Mouse (Mus musculus): ENCODE measurements around the gene Pak4.
A peak's percentile ranks its signal among the peaks of the same experiment; 100 is the strongest.
"Not testable (repeated sequence)": the region's sequence is repeated elsewhere in the genome, so short reads cannot be mapped to it uniquely, and the experiment has no call there.

The Pak4 gene

DNA sequence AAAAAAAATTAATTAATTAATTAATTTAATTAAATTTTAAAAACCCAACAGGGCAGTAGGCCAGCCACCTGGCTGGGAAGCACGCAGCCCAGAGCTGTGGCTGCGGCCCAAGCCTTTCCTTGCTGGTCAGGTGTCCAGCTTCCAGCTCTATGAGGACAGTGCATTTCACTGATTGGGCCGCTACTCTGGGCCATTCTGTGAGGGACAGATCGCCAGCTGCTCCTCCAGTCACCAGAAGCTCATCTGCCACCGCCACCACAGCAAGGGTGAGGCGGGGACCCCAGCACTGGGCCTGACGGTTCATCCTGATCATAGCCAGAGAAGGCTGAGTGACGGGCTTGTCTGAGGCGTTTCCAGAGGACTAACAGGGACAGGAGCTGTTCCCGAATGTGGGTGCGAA lies 36.0 kb downstream of the Pak4 start:
- DNase-seq (ENCODE audit: low spot score) = no peak

DNA sequence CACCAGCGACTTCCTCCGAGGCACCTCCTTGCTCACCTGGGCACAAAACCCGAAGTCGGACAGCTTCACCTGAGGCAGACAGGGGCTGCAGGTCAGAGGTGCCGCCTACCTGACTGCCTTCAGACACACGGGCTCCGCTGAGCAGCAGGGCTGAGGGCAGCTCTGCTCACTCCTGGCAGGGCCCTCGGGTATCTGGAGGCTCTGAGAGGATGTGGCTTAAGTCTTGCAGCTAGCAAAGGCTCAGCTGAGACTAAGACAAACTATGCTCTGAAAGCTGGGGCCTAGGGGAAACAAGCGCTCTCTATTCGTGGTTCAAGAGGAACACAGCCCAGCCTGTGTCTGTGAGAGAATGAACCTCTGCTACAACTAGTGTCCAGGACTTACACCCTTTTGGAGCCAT lies 37.1 kb downstream of the Pak4 start:
- no peak for DNase-seq (ENCODE audit: low spot score)

GRCm38 (mm10) chr7:28558486-28558885 lies 39.5 kb downstream of the Pak4 start:
- DNase-seq (ENCODE audit: low spot score) = no peak

DNA sequence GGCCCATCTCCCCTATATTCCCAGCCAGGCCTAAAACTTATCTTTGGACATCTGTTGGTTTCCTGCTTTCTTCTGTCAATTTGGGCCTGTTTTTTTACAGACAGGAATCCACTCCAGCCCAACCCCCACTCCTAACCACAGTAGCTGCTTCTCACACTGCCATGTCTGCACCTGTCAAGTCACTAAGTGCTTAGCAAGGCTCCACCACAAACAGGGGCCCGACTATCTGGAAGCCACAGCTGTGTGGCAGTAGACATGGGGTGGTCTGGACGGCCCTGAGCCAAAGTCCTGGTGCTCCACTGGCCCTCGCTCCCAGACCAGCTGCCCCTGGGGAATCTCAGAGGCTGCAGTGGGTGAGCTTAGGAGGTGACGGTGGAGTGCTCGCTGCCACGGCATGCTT lies 40.3 kb downstream of the Pak4 start:
- no peak for DNase-seq (ENCODE audit: low spot score)

- DNase-seq (ENCODE audit: low spot score) = no peak
Measured at GRCm38 (mm10) chr7:28557069-28557468, 40.9 kb downstream of the Pak4 start.

DNA sequence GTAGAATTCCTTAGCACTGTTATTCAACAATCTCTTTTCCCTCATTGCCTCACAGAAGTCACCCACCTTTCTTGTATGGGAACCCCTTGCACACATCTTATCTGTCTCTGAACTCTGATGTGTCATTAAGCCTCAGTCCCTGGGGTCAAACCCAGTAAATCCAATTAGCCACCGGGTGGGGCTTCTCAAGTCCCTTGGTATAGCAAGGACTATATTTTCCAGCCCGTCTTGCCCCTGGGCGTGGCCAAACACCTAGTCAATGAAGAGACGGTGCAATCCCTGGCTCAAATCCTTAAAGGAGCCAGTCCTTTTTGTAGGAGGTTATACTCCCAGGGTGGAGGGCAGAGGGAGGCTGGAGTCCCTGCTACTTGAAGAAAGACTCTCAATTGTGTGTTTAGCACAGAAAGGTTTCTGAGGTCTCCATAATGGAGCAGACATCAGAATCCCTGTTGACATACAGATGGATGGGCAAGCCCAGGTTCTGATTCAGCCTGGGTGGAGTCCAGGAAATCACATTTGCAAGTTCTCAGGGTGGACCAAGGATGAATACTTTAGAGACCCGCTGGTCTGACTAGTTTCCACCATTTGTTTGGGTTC lies 41.9 kb downstream of the Pak4 start:
- no peak for DNase-seq (ENCODE audit: low spot score)

- no peak for DNase-seq (ENCODE audit: low spot score)
Measured at GRCm38 (mm10) chr7:28553076-28553475, 44.9 kb downstream of the Pak4 start.

GRCm38 (mm10) chr7:28547628-28548027 lies 50.4 kb downstream of the Pak4 start:
- DNase-seq (ENCODE audit: low spot score) = no peak

DNA sequence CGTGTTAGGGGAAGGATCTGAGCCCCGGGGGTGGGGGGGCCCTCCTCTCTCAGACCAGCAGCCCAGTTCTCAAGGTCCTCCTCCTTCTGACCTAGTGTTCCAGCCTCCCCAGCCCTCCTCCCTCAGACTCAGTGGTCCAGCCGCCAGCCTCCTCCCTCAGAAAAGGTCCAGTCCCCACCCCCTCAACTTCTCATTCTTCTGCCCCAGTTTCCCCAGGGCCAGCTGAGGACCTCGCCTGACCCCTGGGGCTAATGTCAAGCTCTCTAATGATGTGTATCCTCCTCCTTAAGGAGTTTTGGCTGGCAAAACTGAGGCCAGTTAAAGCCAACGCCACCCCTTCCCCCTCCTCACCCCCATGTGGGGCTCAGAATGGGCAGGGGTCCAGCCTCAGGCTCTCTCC lies 50.8 kb downstream of the Pak4 start, which contains the start of gene Nccrp1:
TSS of gene Nccrp1 (minus strand) at position 101 of the 400 bp plus-strand sequence.
- no peak for DNase-seq (ENCODE audit: low spot score)

GRCm38 (mm10) chr7:28546649-28547048 lies 51.3 kb downstream of the Pak4 start:
- no peak for DNase-seq (ENCODE audit: low spot score)

- DNase-seq (ENCODE audit: low spot score) = no peak
Measured at GRCm38 (mm10) chr7:28545891-28546210, 52.1 kb downstream of the Pak4 start.

DNA sequence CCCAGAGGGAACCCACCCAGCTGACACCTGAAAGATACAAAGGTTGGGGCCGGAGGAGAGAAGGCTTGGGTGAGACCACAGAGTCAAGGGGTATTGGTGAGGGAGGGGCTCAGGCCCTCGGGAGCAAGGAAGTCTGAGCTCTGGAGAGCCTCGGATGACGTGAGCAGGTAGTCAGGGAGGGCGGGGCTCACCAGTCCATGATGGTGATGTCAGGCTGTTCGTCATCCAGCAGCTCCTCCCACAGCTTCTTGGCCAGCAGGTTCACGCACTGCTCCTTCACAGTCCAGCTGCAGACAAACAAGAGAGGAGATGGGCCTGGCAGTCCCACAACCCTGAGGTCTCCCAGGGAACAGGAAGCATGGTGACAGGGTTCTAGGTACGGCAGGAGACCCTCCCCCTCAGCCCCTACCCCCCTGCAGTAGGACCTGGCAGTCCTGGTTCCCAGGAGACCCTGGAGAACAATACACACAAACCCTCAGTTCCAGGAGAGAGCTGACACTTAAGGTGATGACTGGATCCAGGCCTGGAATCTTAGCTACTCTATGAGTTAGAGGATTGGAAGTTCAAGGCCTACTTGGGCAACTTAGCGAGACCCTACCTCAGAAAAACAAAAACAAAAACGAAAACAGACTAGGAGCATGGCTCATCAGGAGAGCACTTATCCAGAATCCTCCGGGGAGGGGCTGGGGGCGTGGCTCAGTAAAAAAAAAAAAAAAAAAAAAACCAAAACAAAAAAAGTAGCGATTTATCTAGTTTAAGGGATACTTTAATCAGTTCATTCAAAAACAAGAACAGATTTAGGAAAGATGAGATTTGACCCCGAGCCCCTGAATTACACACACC lies 52.7 kb downstream of the Pak4 start:
- DNase-seq (ENCODE audit: low spot score) = no peak

DNA sequence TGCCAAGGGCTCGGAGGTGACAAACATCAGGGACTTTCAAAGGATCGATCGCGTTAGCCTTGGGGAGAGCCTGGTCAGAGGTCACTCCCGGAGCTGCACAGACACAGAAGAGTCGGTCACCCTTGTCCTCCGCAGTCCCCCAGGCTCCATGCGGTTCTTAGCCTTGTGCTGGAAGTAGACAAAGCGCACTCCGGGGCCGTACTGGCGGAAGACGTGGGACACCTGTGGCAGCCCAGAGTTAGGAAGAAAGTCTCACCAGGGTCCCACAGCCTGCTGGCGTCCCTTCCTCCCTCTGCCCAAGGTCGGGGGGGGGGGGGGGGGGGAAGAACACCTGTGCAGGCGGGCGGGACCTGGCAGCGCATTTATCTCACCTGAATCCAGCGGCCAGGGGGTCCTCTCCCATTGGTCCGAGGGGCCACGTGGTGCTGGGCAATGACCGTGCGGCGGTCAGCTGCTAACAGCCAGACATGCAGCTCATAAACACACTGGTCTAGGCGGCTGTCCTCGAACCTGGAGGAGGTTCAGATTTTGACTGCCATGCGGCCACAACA lies 53.9 kb downstream of the Pak4 start:
- DNase-seq (ENCODE audit: low spot score) = no peak

- no peak for DNase-seq (ENCODE audit: low spot score)
Measured at GRCm38 (mm10) chr7:28540526-28540925, 57.5 kb downstream of the Pak4 start, which contains the start of gene Sycn. Gene Sycn, plus strand, starts transcription at chr7:28540885.

- DNase-seq (ENCODE audit: low spot score) = not testable (repeated sequence)
Measured at GRCm38 (mm10) chr7:28538886-28539285, 59.1 kb downstream of the Pak4 start.

GRCm38 (mm10) chr7:28532005-28532404 lies 66.0 kb downstream of the Pak4 start:
- no peak for DNase-seq (ENCODE audit: low spot score)

DNA sequence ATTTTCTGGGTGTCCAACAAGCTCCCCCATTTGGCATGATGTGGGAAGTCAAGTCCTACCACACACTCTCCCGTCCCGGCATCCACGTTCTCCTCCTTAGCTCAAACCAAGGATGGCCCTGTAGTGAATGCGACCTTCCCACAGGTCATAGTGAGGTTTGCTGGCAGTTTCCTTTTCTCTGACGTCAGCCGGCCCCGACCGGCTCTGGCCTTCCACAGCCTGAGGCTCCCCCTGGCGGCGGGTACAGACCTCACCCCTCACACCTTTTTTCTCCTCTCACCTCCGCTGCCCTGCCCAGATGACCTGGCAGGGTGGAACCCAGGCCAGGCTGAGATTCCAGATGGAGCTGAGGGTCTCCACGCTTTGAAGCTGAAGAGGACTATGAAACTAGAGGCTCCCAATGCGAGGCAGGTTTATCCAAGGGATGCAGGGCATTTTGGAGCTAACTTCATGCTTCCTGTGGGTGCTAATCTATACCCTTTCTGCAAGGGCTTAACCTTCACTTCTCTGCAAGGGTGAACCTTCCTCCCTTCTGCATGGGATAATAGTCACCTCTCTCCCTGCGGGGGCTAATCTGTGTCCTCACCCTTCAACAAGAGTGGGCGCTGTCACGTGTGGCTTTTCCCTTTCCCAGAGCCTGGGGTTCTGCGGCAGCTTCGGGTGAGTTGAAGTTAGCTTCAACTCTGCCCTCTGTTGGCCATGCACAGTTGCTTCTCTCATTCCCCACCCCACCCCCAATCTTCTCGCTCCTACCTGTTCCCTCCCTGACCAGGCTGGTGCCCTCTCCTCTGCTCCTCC lies 69.9 kb downstream of the Pak4 start:
- peak; percentile 21 for DNase-seq (ENCODE audit: low spot score)

- not testable (repeated sequence) for DNase-seq (ENCODE audit: low spot score)
Measured at GRCm38 (mm10) chr7:28522536-28522935, 75.4 kb downstream of the Pak4 start, which contains the start of gene Ifnl3. Gene Ifnl3, plus strand, starts transcription at chr7:28522836.

DNA sequence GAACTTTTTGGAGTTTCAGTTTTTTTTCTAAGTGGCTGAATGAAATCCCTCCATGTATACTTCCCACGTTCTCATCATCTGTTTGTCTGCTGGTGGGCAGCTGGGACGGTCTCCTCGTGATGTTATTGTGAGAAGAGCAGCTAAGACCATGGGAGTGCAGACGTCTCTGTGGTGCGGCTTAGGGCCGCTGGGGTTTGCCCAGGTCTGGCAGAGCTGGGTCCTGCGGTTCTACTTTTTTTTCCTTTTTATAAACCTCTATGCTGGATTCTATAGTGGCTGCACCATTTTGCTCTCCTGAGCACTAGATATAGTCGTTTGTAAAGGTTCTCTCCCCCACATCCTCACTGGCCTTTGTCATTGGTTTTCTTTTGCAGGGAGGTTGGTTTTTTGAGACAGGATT lies 86.5 kb downstream of the Pak4 start:
- DNase-seq (ENCODE audit: low spot score) = no peak

- not testable (repeated sequence) for DNase-seq (ENCODE audit: low spot score)
Measured at GRCm38 (mm10) chr7:28510405-28510974, 87.5 kb downstream of the Pak4 start, which contains the start of gene Ifnl2. Gene Ifnl2, minus strand, starts transcription at chr7:28510455.

DNA sequence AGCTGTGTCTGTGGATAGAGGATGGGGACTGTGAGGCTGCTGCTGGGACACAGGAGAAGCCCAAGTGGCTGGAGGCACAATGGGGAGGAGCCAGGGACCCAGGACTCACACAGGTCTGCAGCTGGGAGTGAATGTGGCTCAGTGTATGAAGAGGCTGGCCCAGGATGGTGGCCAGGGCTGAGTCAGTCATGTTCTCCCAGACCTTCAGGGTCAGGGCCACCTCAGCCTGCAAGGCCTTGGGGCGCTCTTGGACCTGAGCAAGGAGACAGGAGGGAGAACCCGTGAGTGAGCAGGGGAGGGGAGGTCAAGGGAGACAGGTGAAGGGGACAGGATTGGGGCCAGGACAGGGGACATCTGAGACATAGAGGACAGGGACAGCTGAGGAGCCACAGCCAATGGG lies 88.9 kb downstream of the Pak4 start:
- not testable (repeated sequence) for DNase-seq (ENCODE audit: low spot score)
